Mouse (Mus musculus) layer of hippocampus, postnatal 10 days (tissue): Measurements from ENCODE around the gene Ankrd6. TPM values are rescaled to one million over a fixed set of nuclear protein-coding genes. Genes with fewer than 3 reads are reported as not detected.

Experiments
- DNase-seq, 2 experiments: peaks; one replicate each; pipeline ENCODE4 v3.0.0; 2021; ENCODE audit warnings: low spot score in 2 of 2
- total RNA-seq, 2 experiments: library from RNA; stranded (reverse); gene quantifications; 2 replicates each; pipeline ENCODE4 v1.2.3; 2021

Gene Ankrd6
- total RNA-seq, 2 experiments from 2014 or later, result 30.7 to 32.1 TPM

GRCm38 (mm10) chr4:32862011-32862750, 88.5 kb downstream of the Ankrd6 start:
- peak; percentile 52 to 54 for DNase-seq

GRCm38 (mm10) chr4:32860184-32860965, 90.3 kb downstream of the Ankrd6 start:
- peak; percentile 56 to 59 for DNase-seq

GRCm38 (mm10) chr4:32855580-32855979, 95.1 kb downstream of the Ankrd6 start:
- DNase-seq, result no peak

GRCm38 (mm10) chr4:32854956-32855355, 95.7 kb downstream of the Ankrd6 start:
- no peak for DNase-seq

- DNase-seq, result no peak
Measured at GRCm38 (mm10) chr4:32853609-32854188, 96.9 kb downstream of the Ankrd6 start.

- DNase-seq, result no peak
Measured at GRCm38 (mm10) chr4:32852819-32853218, 97.8 kb downstream of the Ankrd6 start.

- DNase-seq, result no peak
Measured at GRCm38 (mm10) chr4:32852294-32852693, 98.3 kb downstream of the Ankrd6 start.

- no peak for DNase-seq
Measured at GRCm38 (mm10) chr4:32838401-32838800, 112.2 kb downstream of the Ankrd6 start.

- no peak for DNase-seq
Measured at GRCm38 (mm10) chr4:32836071-32836470, 114.6 kb downstream of the Ankrd6 start.

GRCm38 (mm10) chr4:32834541-32834940, 116.1 kb downstream of the Ankrd6 start:
- no peak for DNase-seq

GRCm38 (mm10) chr4:32833494-32834282, 117.0 kb downstream of the Ankrd6 start:
- no peak for DNase-seq

GRCm38 (mm10) chr4:32829316-32829715, 121.3 kb downstream of the Ankrd6 start:
- no peak for DNase-seq

- no peak for DNase-seq
Measured at GRCm38 (mm10) chr4:32828385-32829077, 122.1 kb downstream of the Ankrd6 start.

GRCm38 (mm10) chr4:32826925-32827324, 123.7 kb downstream of the Ankrd6 start:
- peak; percentile 46 to 54 for DNase-seq

- no peak for DNase-seq
Measured at GRCm38 (mm10) chr4:32824254-32824653, 126.4 kb downstream of the Ankrd6 start.

- DNase-seq, result no peak
Measured at GRCm38 (mm10) chr4:32820676-32821075, 130.0 kb downstream of the Ankrd6 start.

- no peak for DNase-seq
Measured at GRCm38 (mm10) chr4:32817478-32817877, 133.2 kb downstream of the Ankrd6 start.

- no peak for DNase-seq
Measured at GRCm38 (mm10) chr4:32800577-32801170, 150.0 kb downstream of the Ankrd6 start.

GRCm38 (mm10) chr4:32799966-32800576, 150.6 kb downstream of the Ankrd6 start, which contains the start of gene Lyrm2:
Gene Lyrm2 (plus strand): TSS chr4:32800253.
- peak; percentile 81 to 83 for DNase-seq

- no peak for DNase-seq
Measured at GRCm38 (mm10) chr4:32798976-32799375, 151.7 kb downstream of the Ankrd6 start.
